Mouse (Mus musculus): ENCODE results near the gene Otop2. TPM values are rescaled to one million over a fixed set of nuclear protein-coding genes. Genes with fewer than 3 reads are reported as not detected.

The Otop2 gene
- polyA plus RNA-seq, 1 experiment: not detected

DNA sequence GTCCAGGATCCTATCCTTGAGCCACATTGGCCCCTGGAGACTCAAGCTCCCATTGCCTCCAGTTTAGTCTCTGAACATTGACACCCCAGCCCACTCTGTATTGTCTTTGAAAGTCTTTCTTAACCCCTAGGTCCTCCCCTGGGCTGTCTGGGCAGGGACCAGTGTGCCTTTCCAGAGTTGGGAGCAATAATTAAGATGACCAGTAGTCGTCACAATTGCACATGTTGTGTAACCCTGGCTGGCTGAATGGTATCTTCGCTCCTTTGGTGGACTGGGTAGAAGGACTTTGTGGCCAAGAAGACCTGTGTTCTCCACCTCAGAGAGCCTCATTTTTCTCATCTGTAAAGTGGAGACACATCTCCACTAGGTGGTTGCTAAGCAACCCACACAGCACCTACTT, 7.3 kb downstream of the Otop2 start:
- TF ChIP-seq POLR2A (IDR thresholded peaks at IDR 0.05; ENCODE audit: borderline replicate concordance, low read depth, low read length): no peak
- TF ChIP-seq CTCF (IDR thresholded peaks at IDR 0.05; ENCODE audit: low read depth, low read length): no peak

DNA sequence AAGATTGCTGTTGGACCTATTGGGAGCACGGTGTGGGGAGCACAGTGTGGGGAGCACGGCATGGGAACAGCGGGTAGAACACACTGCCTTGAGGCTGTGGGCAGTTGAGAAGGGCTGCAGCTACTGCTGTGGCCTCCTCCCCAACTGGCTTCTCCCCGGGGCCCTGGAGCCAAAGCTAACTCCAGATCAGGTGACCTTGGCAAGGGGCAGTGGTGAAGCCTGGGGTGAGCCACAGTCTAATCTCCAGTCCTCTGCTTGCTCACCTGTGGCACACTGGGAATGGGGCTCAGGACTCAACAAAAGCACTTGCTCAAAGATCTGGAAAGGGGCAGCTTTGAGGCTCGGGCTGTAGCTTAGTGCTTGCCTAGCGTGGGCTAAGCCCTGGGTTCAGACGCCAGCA, 10.2 kb downstream of the Otop2 start:
- no peak overlapping the region for H3K27ac ChIP-seq (ENCODE audit: insufficient read depth, low read depth, low read length)
- no peaks in the 10 kb centered on the region for H3K4me1 ChIP-seq (ENCODE audit: control insufficient read depth, insufficient read depth, low read length)
- H3K4me3 ChIP-seq (ENCODE audit: insufficient read depth, low read length): no peak overlapping the region
- no peak for TF ChIP-seq POLR2A (IDR thresholded peaks at IDR 0.05; ENCODE audit: borderline replicate concordance, low read depth, low read length)
- TF ChIP-seq CTCF (IDR thresholded peaks at IDR 0.05; ENCODE audit: low read depth, low read length): no peak

More for the DNA sequence above, 7.3 kb downstream of the Otop2 start:
- H3K27ac ChIP-seq (ENCODE audit: insufficient read depth, low read depth, low read length): no peak overlapping the region
- H3K4me3 ChIP-seq (ENCODE audit: insufficient read depth, low read length): no peak overlapping the region
- no peaks in the 10 kb centered on the region for H3K4me1 ChIP-seq (ENCODE audit: control insufficient read depth, insufficient read depth, low read length)

DNA sequence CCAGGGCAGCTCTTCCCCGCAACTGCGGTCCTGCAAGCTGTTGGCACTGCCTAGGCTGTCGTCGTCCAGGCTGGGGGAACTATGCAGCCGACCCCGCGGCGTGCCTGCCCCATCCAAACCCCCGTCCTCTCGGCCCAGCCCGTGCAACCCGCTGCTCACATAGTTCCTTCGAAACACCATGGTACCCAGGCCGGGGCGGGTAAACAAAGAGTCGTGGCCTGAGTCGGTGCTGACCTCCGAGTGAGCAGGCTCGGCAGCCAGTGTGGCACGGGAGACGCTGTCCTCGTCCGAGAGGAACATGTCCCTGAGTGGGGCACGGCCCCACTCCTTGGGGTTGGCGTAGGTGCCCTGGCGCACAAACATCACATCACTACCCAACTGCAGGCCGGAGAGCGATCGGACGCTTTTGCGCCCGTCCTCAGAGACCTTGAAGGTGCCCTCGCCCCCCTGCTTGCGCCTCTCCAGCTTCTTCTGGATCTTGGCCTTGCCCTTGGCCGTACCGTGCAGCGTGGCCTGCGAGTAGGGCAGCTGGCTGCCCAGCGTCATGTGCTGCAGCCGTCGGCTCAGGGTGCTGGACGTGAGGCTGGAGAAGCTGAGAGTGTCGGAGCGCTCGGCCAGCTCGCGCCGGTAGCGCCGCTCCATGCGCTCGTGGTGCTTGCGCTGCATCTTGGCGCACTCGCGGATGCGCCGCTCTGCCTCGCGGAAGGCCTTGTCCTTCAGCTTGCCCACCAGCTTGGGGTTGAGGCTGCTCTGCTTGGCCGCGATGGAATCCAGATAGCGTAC, 11.5 kb downstream of the Otop2 start:
- H3K4me3 ChIP-seq (ENCODE audit: insufficient read depth, low read length): no peak overlapping the region
- H3K27ac ChIP-seq (ENCODE audit: insufficient read depth, low read depth, low read length): no peak overlapping the region
- TF ChIP-seq POLR2A (IDR thresholded peaks at IDR 0.05; ENCODE audit: borderline replicate concordance, low read depth, low read length) (no peak), CTCF (IDR thresholded peaks at IDR 0.05; ENCODE audit: low read depth, low read length) (no peak)
- no peaks in the 10 kb centered on the region for H3K4me1 ChIP-seq (ENCODE audit: control insufficient read depth, insufficient read depth, low read length)

DNA sequence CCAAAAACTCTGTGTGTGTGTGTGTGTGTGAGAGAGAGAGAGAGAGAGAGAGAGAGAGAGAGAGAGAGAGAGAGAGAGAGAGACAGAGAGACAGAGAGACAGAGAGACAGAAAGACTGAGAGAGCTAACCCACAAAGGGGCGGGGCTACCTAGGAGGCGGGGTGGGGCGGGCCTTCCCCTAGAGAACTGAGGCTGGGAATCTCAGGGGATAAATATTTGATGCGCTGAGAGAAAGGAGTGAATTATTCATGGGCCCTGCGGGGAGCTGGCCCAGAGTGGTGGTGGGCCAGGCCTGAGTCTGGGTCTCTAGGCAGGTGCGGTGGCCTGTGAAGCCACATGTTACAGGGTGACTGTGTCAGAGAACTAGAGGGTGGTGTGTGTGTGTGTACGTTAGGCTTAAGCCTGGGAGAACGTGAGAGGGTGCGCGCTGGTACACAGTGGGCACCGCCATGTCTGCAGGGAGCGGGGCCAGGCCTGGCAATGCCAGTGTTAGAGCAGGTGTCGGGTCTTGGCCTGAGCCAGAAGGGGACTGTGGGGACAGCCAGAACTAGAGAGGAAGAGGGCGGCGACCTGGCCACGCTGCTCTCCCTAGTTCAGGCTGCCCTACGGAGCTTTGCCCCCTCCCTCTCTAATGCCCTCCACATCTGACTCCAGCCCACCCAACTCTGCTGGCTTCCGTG, 12.9 kb downstream of the Otop2 start:
- H3K4me1 ChIP-seq (ENCODE audit: control insufficient read depth, insufficient read depth, low read length): no peaks in the 10 kb centered on the region
- TF ChIP-seq CTCF (IDR thresholded peaks at IDR 0.05; ENCODE audit: low read depth, low read length) (no peak), POLR2A (IDR thresholded peaks at IDR 0.05; ENCODE audit: borderline replicate concordance, low read depth, low read length) (no peak)
- H3K4me3 ChIP-seq (ENCODE audit: insufficient read depth, low read length): no peak overlapping the region
- H3K27ac ChIP-seq (ENCODE audit: insufficient read depth, low read depth, low read length): no peak overlapping the region

DNA sequence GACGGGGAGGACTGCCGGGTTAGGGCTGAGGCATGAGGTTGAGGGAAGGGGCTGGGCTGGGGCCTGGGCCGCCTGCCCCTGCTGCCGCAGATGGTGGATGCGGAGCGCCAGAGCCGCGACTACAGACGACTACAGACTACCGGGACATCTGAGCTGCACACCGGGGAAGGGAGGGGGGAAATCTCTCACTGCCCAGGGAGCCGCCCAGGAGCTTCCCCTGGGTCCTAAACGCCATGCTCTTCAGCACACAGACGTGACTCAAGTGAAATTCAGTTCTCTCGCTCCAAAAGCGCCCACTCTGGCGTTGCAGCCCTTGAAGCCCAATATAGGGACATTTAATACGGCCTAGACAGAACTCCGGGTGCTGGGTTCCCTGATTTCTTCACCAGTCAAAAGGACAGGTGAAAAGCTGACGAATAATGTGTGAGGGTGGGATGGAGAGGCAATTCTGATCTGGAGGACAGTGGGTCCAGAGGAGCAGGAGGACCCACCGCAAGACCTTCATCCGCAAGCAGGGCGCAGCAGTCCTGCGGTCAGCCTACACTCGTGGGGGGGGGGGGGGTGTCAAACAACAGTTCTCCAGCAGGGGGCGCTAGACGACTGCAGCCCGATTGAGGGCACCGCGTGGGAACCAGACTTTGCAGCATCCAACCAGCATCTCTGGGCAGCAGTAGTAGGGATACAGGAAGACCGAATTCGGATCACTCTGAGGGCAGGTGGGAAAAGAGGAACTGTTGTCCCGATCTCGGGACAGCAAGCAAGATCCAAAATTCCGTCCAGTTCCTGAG, 15.1 kb downstream of the Otop2 start, which contains the start of gene Ush1g:
TSS of gene Ush1g (minus strand) at position 136 of the 788 bp plus-strand sequence.
- H3K4me1 ChIP-seq (ENCODE audit: control insufficient read depth, insufficient read depth, low read length): 0 out of 2 replicates have a peak, but pooled peaks cover 3% of the 10 kb centered on the region
- no peak within 1 kb of the TSS for H3K4me3 ChIP-seq (ENCODE audit: insufficient read depth, low read length)
- no peak within 1 kb of the TSS for H3K27ac ChIP-seq (ENCODE audit: insufficient read depth, low read depth, low read length)
- TF ChIP-seq POLR2A (IDR thresholded peaks at IDR 0.05; ENCODE audit: borderline replicate concordance, low read depth, low read length) (no peak), CTCF (IDR thresholded peaks at IDR 0.05; ENCODE audit: low read depth, low read length) (peak; percentile 75)

DNA sequence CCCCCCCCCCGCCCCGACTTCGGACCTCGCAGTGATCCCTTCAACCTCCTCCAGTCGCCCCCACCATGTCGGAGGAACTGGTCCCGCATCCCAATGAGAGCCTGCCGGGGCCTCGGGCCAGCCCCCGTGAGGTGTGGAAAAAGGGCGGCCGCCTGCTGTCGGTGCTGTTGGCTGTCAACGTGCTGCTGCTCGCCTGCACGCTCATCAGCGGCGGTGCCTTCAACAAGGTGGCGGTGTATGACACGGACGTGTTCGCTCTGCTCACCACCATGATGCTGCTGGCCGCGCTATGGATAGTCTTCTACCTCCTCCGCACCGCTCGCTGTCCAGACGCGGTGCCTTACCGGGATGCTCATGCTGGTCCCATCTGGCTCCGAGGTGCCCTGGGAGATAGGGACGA, 16.4 kb downstream of the Otop2 start:
- Histone ChIP-seq H3K4me1 (ENCODE audit: control insufficient read depth, insufficient read depth, low read length) (peaks cover 9% of the 10 kb centered on the region), H3K4me3 (ENCODE audit: insufficient read depth, low read length) (no peak overlapping the region), H3K27ac (ENCODE audit: insufficient read depth, low read depth, low read length) (no peak overlapping the region)
- TF ChIP-seq CTCF (IDR thresholded peaks at IDR 0.05; ENCODE audit: low read depth, low read length): no peak
- TF ChIP-seq POLR2A (IDR thresholded peaks at IDR 0.05; ENCODE audit: borderline replicate concordance, low read depth, low read length): no peak

DNA sequence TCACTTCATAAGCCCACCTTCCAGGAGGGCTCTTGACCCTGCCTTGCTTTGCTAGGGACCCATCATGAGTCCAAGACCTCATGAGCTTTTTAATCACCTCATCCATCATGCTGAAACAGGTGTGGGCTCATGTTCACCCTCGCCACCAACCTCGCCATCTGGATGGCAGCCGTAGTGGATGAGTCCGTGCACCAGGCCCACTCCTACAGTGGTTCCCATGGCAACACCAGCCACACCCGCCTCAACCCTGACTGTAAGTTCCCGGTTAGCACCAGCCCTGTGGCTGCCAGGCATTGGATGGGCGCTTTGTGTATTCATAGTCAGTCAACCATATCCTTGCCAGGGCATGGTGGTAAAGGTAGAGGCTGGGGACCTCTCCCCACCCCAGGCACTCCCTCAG, 19.8 kb downstream of the Otop2 start:
- TF ChIP-seq POLR2A (IDR thresholded peaks at IDR 0.05; ENCODE audit: borderline replicate concordance, low read depth, low read length) (no peak), CTCF (IDR thresholded peaks at IDR 0.05; ENCODE audit: low read depth, low read length) (no peak)
- H3K4me1 ChIP-seq (ENCODE audit: control insufficient read depth, insufficient read depth, low read length): peaks cover 9% of the 10 kb centered on the region
- no peak overlapping the region for H3K4me3 ChIP-seq (ENCODE audit: insufficient read depth, low read length)

DNA sequence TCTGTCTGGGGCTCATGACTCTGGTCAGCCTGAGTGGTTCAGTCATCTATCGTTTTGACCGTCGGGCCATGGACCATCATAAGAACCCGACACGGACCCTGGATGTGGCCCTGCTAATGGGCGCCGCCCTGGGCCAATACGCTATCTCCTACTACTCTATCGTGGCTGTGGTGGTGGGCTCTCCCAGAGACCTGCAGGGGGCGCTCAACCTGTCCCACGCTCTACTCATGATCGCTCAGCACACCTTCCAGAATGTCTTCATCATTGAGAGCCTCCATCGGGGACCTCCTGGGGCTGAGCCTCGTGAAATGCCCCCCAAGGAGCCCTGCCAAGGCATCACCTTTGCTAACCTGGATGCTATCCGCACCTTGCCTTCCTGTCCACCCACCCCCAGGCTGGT, 22.4 kb downstream of the Otop2 start:
- Histone ChIP-seq H3K27ac (ENCODE audit: insufficient read depth, low read depth, low read length) (no peak overlapping the region), H3K4me3 (ENCODE audit: insufficient read depth, low read length) (no peak overlapping the region), H3K4me1 (ENCODE audit: control insufficient read depth, insufficient read depth, low read length) (peaks cover 9% of the 10 kb centered on the region)
- TF ChIP-seq POLR2A (IDR thresholded peaks at IDR 0.05; ENCODE audit: borderline replicate concordance, low read depth, low read length) (no peak), CTCF (IDR thresholded peaks at IDR 0.05; ENCODE audit: low read depth, low read length) (no peak)

More for the DNA sequence above, 19.8 kb downstream of the Otop2 start:
- no peak overlapping the region for H3K27ac ChIP-seq (ENCODE audit: insufficient read depth, low read depth, low read length)

DNA sequence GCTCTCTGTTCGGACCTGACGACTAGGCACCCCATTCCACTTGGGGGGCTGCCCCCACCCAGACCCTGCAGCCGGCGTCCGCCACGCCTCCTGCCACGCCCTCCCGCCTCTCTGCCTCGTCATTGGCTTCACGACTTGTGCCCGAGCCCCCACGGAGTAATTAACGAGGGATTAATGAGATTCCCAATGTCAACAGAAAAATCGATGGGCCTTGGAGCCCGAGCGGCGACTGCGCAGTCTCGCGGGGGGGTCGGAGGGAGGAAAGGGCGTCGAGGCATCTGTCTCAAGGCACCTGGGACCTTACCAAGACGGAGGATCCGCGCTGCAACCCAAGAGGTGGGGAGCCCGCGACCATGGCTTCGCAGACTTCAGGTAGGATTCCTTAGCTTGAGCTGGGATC, 27.6 kb downstream of the Otop2 start, which contains the start of gene Otop3:
TSS of gene Otop3 (plus strand) at position 201 of the 400 bp plus-strand sequence.
- Histone ChIP-seq H3K27ac (ENCODE audit: insufficient read depth, low read depth, low read length) (no peak within 1 kb of the TSS), H3K4me3 (ENCODE audit: insufficient read depth, low read length) (no peak within 1 kb of the TSS), H3K4me1 (ENCODE audit: control insufficient read depth, insufficient read depth, low read length) (no peaks in the 10 kb centered on the region)
- TF ChIP-seq POLR2A (IDR thresholded peaks at IDR 0.05; ENCODE audit: borderline replicate concordance, low read depth, low read length) (no peak), CTCF (IDR thresholded peaks at IDR 0.05; ENCODE audit: low read depth, low read length) (no peak)

Measured in bone marrow macrophage, adult 2 months (primary cell).